Mouse (Mus musculus) forebrain, embryonic 14.5 days (tissue): ENCODE results near the gene Copz1. TPM values are rescaled to one million over a fixed set of nuclear protein-coding genes. Genes with fewer than 3 reads are reported as not detected.

Experiments used
- ATAC-seq: fragments of 200-750 bp; cut with Nextera tagmentation; 2 replicates; pipeline ENCODE4 v1.8.0; 2017; ENCODE audit warnings: mild to moderate bottlenecking, moderate library complexity
- DNase-seq: peaks from one replicate; pipeline ENCODE4 v3.0.0-alpha.2; 2015; ENCODE audit warnings: low spot score
- H3K27ac ChIP-seq: fragments of 300-500 bp; sonication (generic); 2 replicates; pipeline ENCODE4 v1.5.1; 2014; ENCODE audit warnings: low read depth, mild to moderate bottlenecking, control low read depth, low read length, moderate library complexity
- H3K27me3 ChIP-seq: fragments of 300-500 bp; sonication (generic); replicated peaks from 2 replicates; pipeline ENCODE4 v1.6.1; 2014; ENCODE audit warnings: low read length, control low read depth, mixed read lengths; ENCODE audit not compliant: control insufficient read depth, insufficient read depth
- H3K36me3 ChIP-seq: fragments of 300-500 bp; sonication (generic); 2 replicates; pipeline ENCODE4 v1.6.1; 2014; ENCODE audit warnings: low read length, control low read depth; ENCODE audit not compliant: control insufficient read depth, insufficient read depth
- H3K4me1 ChIP-seq: fragments of 300-500 bp; sonication (generic); 2 replicates; pipeline ENCODE4 v1.6.1; 2014; ENCODE audit warnings: antibody characterized with exemption, low read length, control low read depth; ENCODE audit not compliant: control insufficient read depth, insufficient read depth
- H3K4me2 ChIP-seq: fragments of 300-500 bp; sonication (generic); 2 replicates; pipeline ENCODE4 v1.6.1; 2014; ENCODE audit warnings: mild to moderate bottlenecking, control low read depth, low read length
- H3K4me3 ChIP-seq: fragments of 300-500 bp; sonication (generic); 2 replicates; pipeline ENCODE4 v1.5.1; 2014; ENCODE audit warnings: low read depth, low read length, control low read depth
- H3K9ac ChIP-seq: fragments of 300-500 bp; sonication (generic); 2 replicates; pipeline ENCODE4 v1.6.1; 2014; ENCODE audit warnings: mild to moderate bottlenecking, low read length, control low read depth, moderate library complexity
- H3K9me3 ChIP-seq: fragments of 300-500 bp; sonication (generic); replicated peaks from 2 replicates; pipeline ENCODE4 v1.6.1; 2016; ENCODE audit warnings: low read length, control low read depth, mixed read lengths; ENCODE audit not compliant: control insufficient read depth
- WGBS: fragments of 180-500 bp; shearing (Covaris S2); extraction: QIAGEN DNeasy Blood & Tissue Kit; methylation state at CpG from one replicate; pipeline ENCODE4 v1.1.7; 2014; 5-methylcytosine and 5-hydroxymethylcytosine counted together
- microRNA counts: library from miRNA; unstranded; fragments of <30 nt; microRNA quantifications from one replicate; lab custom pipeline; 2016
- microRNA-seq: library from miRNA; unstranded; fragments of <30 nt; microRNA quantifications from one replicate; pipeline ENCODE4, GENCODE M21; 2016
- polyA plus RNA-seq: library from polyadenylated mRNA; unstranded; fragments of >200 nt; fragmentation: Nextera tagmentation; extraction: Ambion mirVana; gene quantifications from 2 replicates; pipeline ENCODE4 v1.2.1, GENCODE M21; 2014

Gene Copz1
- polyA plus RNA-seq, 1 experiment from 2014 or later = 271 TPM

- Histone ChIP-seq H3K9ac (no peak overlapping the region), H3K27me3 (peaks cover 23% of the 10 kb centered on the region), H3K4me3 (no peak overlapping the region), H3K36me3 (0 out of 2 replicates have a peak, but pooled peaks cover 6% of the 10 kb centered on the region), H3K4me2 (no peak overlapping the region), H3K27ac (no peak overlapping the region), H3K4me1 (peaks cover 4% of the 10 kb centered on the region; the same call in 1 of the 2 replicates), H3K9me3 (no peaks in the 10 kb centered on the region)
- ATAC-seq = no peak
- no peak for DNase-seq
- WGBS = 40% methylated on average over 8 of the region's 8 CpGs
Observed at GRCm38 (mm10) chr15:103341547-103341946, 69.0 kb downstream of the Copz1 start.

- 0 out of 2 replicates have a peak, but pooled peaks cover 6% of the 10 kb centered on the region for H3K36me3 ChIP-seq
- no peak overlapping the region for H3K27ac ChIP-seq
- H3K9ac ChIP-seq = no peak overlapping the region
- H3K4me2 ChIP-seq = no peak overlapping the region
- WGBS = 14% methylated on average over 4 of the region's 4 CpGs
- H3K4me1 ChIP-seq = peaks cover 4% of the 10 kb centered on the region; the same call in 1 of the 2 replicates
- peak; percentile 92 for DNase-seq
- H3K4me3 ChIP-seq = no peak overlapping the region
- ATAC-seq = 0 out of 2 replicates have a peak, but pooled peaks have one; percentile 25
- H3K27me3 ChIP-seq = peaks cover 23% of the 10 kb centered on the region
- no peaks in the 10 kb centered on the region for H3K9me3 ChIP-seq
Observed at GRCm38 (mm10) chr15:103342415-103342814, 69.9 kb downstream of the Copz1 start.

DNA sequence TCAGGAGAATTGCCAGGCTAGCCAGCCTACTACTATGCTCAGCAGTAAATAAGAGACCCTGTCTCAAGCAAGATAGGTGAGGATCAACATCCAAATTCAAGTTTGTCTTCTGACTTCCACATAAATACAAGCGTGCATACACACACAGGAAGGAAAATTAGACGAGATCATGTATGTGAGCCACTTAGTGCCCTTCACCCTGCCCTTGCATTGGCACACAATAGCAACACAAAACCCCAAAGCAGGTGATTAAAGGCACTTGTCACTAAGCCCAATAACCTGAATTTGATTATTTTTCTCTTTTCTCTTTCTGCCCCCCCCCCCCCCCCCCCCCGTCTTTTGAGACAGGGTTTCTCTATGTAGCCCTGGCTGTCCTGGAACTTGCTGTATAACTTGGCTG lies 70.5 kb downstream of the Copz1 start:
- Histone ChIP-seq H3K9me3 (no peaks in the 10 kb centered on the region), H3K4me2 (no peak overlapping the region), H3K27me3 (peaks cover 23% of the 10 kb centered on the region), H3K27ac (no peak overlapping the region), H3K4me1 (peaks cover 4% of the 10 kb centered on the region; the same call in 1 of the 2 replicates), H3K36me3 (0 out of 2 replicates have a peak, but pooled peaks cover 6% of the 10 kb centered on the region), H3K9ac (no peak overlapping the region), H3K4me3 (no peak overlapping the region)
- ATAC-seq = no peak
- WGBS = 78% methylated on average over 2 of the region's 3 CpGs
- no peak for DNase-seq

GRCm38 (mm10) chr15:103343556-103343955 lies 71.0 kb downstream of the Copz1 start:
- Histone ChIP-seq H3K4me2 (no peak overlapping the region), H3K9ac (no peak overlapping the region), H3K4me1 (peaks cover 4% of the 10 kb centered on the region; the same call in 1 of the 2 replicates), H3K27ac (no peak overlapping the region), H3K4me3 (no peak overlapping the region), H3K9me3 (no peaks in the 10 kb centered on the region), H3K27me3 (peaks cover 22% of the 10 kb centered on the region), H3K36me3 (0 out of 2 replicates have a peak, but pooled peaks cover 6% of the 10 kb centered on the region)
- ATAC-seq (no peak), DNase-seq (no peak)

GRCm38 (mm10) chr15:103345789-103346188 lies 73.3 kb downstream of the Copz1 start:
- 91% methylated on average over 6 of the region's 6 CpGs for WGBS

GRCm38 (mm10) chr15:103347275-103347684 lies 74.8 kb downstream of the Copz1 start:
- H3K4me2 ChIP-seq = no peak overlapping the region
- WGBS = 12% methylated on average over 2 of the region's 2 CpGs
- no peaks in the 10 kb centered on the region for H3K9me3 ChIP-seq
- ATAC-seq = no peak
- peak; percentile 74 for DNase-seq
- no peaks in the 10 kb centered on the region for H3K27me3 ChIP-seq
- H3K36me3 ChIP-seq = 0 out of 2 replicates have a peak, but pooled peaks cover 6% of the 10 kb centered on the region
- no peak overlapping the region for H3K27ac ChIP-seq
- no peak overlapping the region for H3K4me3 ChIP-seq
- no peak overlapping the region for H3K9ac ChIP-seq
- no peaks in the 10 kb centered on the region for H3K4me1 ChIP-seq

More at GRCm38 (mm10) chr15:103345789-103346188, 73.3 kb downstream of the Copz1 start:
- no peaks in the 10 kb centered on the region for H3K9me3 ChIP-seq
- H3K4me1 ChIP-seq = no peaks in the 10 kb centered on the region
- DNase-seq = no peak
- no peak overlapping the region for H3K27ac ChIP-seq
- no peak overlapping the region for H3K9ac ChIP-seq
- H3K27me3 ChIP-seq = peaks cover 5% of the 10 kb centered on the region
- H3K4me2 ChIP-seq = no peak overlapping the region
- H3K4me3 ChIP-seq = no peak overlapping the region
- H3K36me3 ChIP-seq = 0 out of 2 replicates have a peak, but pooled peaks cover 6% of the 10 kb centered on the region
- ATAC-seq = no peak

MicroRNA genes within 50 kb of the gene (microRNA counts, 519-probe panel; counts per million panel counts)
- 4,755 counts per million, percentile 69 among the panel's probes with 10 or more counts for microRNA mmu-miR-148b (lab: Ali Mortazavi, UCI)

Small RNAs within 50 kb of the gene (microRNA-seq; reads per million reads assigned to microRNA genes)
- gene Mir148b = 231 reads per million, percentile 67 among the genes with 10 or more reads in this experiment

Other genes starting within 250 kb of the Copz1 start
- gene Smug1, start 105.6 kb upstream of the Copz1 start, polyA plus RNA-seq = 25.3 and 26.5 TPM in 2 replicates
- 154 and 164 TPM in 2 replicates for gene Cbx5, start 32.9 kb upstream of the Copz1 start, polyA plus RNA-seq
- gene Hnrnpa1, start 32.3 kb upstream of the Copz1 start, polyA plus RNA-seq = 790 and 857 TPM in 2 replicates
- 0.42 and 1.1 TPM in 2 replicates for gene Nfe2, start 14.3 kb upstream of the Copz1 start, polyA plus RNA-seq
- gene Gpr84, start 37.9 kb downstream of the Copz1 start, polyA plus RNA-seq = 0.39 and 0.47 TPM in 2 replicates
- gene Zfp385a, start 67.4 kb downstream of the Copz1 start, polyA plus RNA-seq = 11.7 and 13.9 TPM in 2 replicates
- gene Itga5, start 94.0 kb downstream of the Copz1 start, polyA plus RNA-seq = 5.3 and 7.7 TPM in 2 replicates
- not detected in 2 replicates for gene Gtsf1, start 157.8 kb downstream of the Copz1 start, polyA plus RNA-seq
- not detected in 2 replicates for gene Gtsf2, start 175.8 kb downstream of the Copz1 start, polyA plus RNA-seq
- gene Nckap1l, start 181.1 kb downstream of the Copz1 start, polyA plus RNA-seq = 1.9 and 2.3 TPM in 2 replicates
- 61.1 and 61.5 TPM in 2 replicates for gene Pde1b, start 230.3 kb downstream of the Copz1 start, polyA plus RNA-seq